Mouse (Mus musculus) MEL (cell line): ENCODE measurements around the gene Pgap3.

Experiments
- CTCF ChIP-seq, 3 experiments: IDR thresholded peaks in 2 of 3; conservative IDR thresholded peaks in 1 of 3; 2 replicates each; pipeline ENCODE4 v1.5.1; 2011 to 2012; ENCODE audit warnings: low read length in 3 of 3, low read depth in 2 of 3, mild to moderate bottlenecking in 2 of 3, improper control_type of control experiment in 1 of 3, inconsistent platforms in 1 of 3, mixed read lengths in 1 of 3, moderate library complexity in 1 of 3; ENCODE audit not compliant: control insufficient read depth in 1 of 3, insufficient read depth in 1 of 3, poor library complexity in 1 of 3, severe bottlenecking in 1 of 3
- NRF1 ChIP-seq: IDR thresholded peaks from 2 replicates; pipeline ENCODE4 v1.6.1; 2014; ENCODE audit warnings: low read depth, mild to moderate bottlenecking, inconsistent platforms, low read length, improper control_type of control experiment, moderate library complexity; ENCODE audit not compliant: poor library complexity, insufficient read depth, severe bottlenecking
- POLR2A ChIP-seq, 2 experiments: IDR thresholded peaks; 2 replicates each; pipeline ENCODE4 v1.6.1; 2011 to 2012; ENCODE audit warnings: low read length in 2 of 2, mild to moderate bottlenecking in 2 of 2, control low read depth in 1 of 2, improper control_type of control experiment in 1 of 2, low read depth in 1 of 2, moderate library complexity in 1 of 2; ENCODE audit not compliant: control insufficient read depth in 1 of 2, insufficient read depth in 1 of 2, poor library complexity in 1 of 2
- ZNF384 ChIP-seq: IDR thresholded peaks from 2 replicates; pipeline ENCODE4 v1.6.1; 2012; ENCODE audit warnings: low read depth, mild to moderate bottlenecking, inconsistent platforms, low read length, improper control_type of control experiment

- no peak for TF ChIP-seq ZNF384
- no peak for TF ChIP-seq NRF1
- TF ChIP-seq CTCF (IDR thresholded peaks at IDR 0.05 in 2 of 3, conservative IDR thresholded peaks at IDR 0.05 in 1 of 3; ENCODE audit: control insufficient read depth in 1 of 3, insufficient read depth in 1 of 3, low read depth in 2 of 3, low read length in 3 of 3, poor library complexity in 1 of 3, severe bottlenecking in 1 of 3) = no peak
- TF ChIP-seq POLR2A (IDR thresholded peaks at IDR 0.05; ENCODE audit: control insufficient read depth in 1 of 2, insufficient read depth in 1 of 2, low read depth in 1 of 2, low read length in 2 of 2, poor library complexity in 1 of 2) = no peak
Measured at GRCm38 (mm10) chr11:98418939-98419547, 18.8 kb upstream of the Pgap3 start.
